Mouse (Mus musculus): ENCODE measurements at regions not wholly inside any gene's neighbourhood (a gene's known extent, or its start where the extent isn't known, plus 50 kb on each side); places are given as distances from the start of the nearest gene placed in this dataset.

DNA sequence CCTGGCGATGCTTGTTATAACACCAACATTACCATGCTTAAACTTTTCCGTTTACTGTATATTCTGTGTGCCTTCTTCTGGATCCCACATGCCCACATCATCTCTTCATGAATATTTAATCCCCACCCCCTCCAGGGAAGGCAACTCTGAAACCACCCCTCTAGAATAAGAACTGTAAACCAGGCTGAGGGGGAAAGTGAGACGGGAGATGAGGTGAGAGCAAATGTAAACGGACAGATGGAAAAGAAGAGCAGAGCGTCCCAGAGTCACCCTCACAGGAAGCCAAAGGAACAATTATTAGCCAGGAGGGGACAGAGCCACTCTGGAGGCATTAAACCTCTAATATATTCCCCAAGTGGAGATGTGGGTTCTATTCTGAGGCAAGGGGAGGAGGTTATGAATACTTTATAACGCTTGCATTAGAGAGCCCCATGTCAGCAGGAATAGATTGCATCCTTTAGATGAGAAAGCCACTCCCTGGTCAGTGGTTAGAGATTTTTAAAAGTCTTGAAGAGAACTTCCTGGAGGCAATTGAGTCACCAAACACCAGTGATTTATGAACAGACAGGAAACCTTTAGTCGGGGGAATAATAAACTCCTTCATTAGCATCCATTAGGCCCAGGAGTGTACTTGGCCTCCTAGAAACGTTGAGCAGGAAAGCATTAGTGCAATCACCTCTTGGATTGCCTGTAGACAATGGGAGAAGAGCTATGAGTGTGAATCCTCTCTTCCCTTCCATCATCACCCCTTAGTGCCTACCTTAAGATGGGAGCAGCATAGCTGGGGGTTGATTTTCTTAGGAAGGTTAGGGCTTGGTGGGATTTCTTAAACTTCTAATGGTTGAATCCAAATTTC lies 220.1 kb downstream of the Elavl2 start:
- DNase-seq: no peak

DNA sequence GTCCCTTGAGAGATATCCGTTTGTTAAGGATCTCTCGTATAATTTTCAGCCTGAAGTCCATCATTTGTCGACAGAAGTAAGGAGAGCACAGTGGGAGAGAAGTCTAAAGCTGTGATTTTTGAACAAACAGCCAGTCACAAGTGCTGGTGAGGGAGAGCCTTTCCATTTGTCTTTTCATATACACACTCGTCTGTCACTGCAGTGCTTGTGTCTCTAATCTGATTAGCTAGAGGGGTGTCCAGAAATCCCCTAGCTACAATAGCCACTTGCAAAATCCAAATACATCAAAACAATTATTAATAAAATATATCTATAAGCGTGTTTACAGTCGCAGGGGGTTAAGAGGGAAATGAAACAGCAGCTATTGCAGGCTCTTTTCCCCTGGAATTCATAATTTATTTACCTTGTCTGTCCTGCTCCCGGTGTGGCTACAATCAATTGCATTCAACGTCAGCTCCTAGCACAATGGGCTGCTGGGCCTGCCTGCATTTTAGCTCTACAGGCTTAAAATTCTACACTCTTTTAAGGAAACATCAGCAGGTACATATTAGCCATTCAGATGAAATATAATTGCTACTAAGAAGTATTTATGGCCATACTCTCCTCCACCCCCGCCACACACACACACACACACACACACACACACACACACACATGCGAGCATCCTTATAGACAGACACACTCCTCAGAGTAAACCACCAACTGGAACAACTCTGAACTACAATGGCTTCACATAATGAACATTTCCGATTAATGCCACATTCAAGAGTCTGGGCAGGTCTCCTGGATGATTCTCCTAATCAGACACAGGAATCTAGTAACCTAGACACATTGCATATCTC lies 236.1 kb downstream of the Elavl2 start:
- no peak for DNase-seq

DNA sequence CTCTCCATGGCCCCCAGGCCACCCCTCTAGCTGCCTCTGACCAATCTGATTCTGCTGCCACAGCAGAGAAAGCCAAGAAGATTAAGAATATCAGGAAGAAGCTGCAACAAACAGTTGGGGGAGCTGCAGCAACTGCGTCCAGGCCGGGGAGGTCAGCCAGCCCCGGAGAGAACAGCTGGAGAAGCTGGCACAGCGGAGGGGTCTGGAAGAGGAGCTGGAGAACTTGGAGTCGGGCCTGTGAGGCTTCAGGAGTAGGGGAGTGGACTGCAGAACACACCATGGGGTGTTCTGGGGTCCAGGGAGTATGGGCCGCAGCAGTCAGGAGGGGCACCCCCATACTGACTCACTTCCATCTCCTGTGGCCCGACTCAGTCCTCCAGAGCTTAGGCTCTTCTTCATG lies 243.5 kb downstream of the Elavl2 start:
- DNase-seq: peak; percentile 14

DNA sequence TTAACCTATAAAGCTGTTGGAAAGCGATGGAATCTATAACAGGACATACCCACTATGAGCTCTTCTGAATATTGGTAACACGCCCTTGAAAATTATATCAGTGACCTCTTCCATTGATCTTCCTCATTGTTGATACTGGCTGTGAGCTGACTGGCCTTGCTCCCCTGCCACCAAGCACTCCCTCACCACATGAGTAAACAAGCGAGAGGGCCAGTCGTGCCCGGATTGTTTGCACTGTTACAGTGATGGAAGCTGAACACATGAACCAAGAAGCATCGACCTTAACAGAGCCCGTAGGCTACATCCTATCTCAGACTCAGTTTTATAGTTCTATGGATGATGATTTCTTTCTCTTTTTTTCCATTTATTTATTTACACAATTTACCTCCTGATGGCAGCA lies 255.9 kb downstream of the Elavl2 start:
- DNase-seq: no peak

DNA sequence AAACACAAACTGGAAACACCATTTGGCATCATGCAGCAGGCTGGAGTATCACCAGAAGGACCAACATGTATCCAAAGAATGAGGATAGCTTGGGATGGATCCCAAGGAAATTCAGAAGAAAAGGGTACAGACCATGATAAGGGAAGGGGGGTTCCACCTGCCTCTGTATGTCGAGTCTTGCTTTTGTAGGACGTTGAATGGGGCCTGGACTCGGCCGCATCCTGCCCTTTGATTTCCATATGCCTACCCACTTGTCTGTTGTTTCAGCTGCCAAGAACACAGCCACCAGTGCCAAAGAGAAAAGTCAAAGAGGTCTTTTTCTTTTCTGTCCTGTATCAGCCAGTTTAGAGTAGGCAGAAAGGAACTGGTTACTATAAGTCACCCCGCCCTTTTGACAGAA lies 256.7 kb downstream of the Elavl2 start:
- DNase-seq: no peak

DNA sequence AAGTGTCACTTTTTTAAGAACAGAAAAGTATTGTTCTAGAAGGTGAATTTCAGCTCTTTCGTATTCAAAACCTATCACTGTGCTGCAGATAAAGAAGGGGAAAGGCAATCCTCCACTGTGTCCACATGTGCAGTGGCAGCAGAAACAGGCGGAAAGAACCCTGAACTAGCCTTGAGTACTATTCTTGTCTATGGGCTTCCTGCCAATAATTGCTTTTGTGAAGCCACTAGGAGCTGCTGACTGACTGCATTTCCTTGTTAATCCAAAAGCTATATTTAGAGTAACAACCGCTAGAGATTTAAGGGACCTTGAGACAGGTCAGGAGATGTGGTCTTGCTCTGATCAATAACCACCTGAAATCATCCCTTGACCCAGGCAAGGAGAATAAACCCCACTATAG lies 265.3 kb downstream of the Elavl2 start:
- DNase-seq: peak; percentile 10

DNA sequence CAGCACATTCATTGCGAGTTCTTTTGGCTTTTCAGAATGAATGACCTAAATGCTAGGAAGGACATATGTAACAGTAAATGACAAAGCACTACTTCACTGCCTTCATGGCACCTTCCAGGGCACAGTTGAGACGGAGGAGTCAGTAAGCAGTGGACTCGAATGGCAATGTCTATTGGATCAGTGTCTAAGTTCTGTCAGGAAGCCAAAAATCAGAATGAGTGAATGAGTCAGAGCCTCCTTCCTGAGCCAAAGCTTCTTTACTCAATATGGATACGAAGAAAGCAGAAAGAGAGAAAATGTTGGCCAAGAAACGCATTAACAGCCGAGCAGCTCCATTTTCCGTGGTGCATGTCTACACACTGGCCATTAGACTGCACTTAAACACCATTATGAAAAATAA lies 268.3 kb downstream of the Elavl2 start:
- DNase-seq: no peak

DNA sequence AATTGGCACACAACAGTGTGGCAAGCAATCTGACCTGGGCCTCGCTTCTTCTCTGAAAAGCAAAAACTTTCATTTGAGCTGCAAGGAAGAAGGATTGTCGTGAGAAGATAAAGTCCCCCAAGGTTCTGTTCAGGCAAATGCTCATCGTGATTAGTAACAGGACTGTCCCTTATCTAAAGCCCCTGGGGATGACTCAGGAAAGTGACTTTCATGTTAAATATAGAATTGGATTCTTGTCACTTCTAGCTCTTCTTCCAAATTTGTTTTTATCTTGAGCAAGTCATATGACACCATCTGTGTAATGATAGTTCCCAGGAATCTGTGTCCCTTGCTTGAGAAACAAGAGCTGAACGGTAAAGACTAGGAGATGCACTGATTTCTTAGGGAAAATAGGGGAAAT lies 280.3 kb downstream of the Elavl2 start:
- no peak for DNase-seq

DNA sequence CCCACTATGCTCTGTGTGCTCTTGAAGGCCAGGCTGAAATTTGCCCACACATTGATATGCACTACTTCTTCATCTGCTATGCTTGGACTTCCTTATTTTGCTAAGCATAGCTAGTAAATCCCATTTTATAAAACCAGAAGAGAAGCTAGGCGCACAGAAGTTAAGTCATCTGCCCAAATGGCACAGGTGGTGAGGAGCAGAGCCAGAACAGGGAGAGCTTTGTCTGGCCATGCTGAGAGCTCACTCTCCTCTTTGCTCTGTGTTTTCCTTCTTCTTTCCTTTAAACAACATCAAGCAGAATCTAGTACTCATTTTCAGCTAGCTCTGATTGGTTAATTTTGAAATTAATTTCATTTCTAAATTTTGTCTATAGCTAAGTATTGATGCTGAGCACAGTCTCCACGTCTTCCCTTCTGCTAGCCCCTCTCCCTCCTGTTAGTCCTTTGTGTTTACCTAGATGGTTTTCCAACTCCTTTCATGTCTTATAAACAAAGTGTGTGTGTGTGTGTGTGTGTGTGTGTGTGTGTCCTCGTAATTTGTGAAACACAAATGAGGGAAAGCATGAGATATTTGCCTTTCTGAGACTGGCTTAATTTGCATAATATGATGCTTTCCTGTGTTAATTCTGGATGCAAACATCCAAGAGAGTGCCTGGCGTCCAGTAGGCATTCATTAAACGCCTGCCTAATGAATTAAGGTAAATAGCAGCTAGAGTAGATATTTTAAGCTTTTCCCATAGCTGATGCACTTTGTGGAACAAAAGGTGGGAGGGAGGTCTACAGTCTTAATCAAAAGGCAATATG lies 283.6 kb downstream of the Elavl2 start:
- DNase-seq: no peak

DNA sequence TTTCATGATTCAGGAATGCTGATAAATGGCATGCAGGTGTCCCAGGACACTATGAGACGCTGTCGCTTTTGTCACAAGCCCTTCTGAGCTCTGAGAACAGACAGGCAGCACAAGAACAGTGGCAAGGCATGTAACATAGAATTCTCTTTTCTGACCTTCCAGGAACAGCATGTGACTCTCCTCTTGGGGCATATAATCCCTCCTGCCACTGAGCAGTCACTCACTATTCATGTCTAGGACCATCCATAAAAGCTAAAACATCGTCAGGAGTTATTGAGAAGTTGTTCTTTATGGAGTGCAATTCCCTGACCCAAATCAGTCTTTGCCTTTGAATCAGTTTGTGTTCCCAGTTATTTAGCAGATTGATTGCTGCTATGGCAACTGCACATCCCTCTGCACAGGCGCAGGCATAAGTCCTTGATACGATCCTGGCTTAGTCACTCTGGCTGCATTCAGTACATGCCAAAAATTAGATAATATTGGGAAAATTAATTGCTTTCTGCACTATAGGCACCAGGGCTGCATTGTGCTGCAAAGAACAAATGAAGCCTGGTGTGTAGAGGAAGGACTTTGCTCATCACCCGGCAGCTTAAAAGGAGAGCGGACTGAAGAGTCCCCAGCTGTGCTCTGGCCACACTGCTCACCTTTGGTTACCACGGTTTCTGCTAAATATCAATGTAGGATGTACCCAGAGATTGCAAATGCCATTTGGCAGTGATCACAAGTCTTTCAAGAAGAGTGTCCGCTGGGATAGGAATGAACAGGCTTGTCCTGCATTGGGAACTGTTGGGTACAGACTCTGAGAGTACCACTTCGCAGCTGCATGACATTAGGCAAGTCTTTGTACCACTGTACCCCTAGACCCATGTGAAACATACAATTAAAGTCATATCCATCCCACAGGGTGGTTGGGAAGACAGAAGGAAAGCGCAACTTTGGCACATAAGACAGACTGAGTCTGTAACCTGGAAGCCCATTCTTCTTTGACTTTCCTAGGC lies 288.6 kb downstream of the Elavl2 start:
- peak; percentile 5 for DNase-seq

DNA sequence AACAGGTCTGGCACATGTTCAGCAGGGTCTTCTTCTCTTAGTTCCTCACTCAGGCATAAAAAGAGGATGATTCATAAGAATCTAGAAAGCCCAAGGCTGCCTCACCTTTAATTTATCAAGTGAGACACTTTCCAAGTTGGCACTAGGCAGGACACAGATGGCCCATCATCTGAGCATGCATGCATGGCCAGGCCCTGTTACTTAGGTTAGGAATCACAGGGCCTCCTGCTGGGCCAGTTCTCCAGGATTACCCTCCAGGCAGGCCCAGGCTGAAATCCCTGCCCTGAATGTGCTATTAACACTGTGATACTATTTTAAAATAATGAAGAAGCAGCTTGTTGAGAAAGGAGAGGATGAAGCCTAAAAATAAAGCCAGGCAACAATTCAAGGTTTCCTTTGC lies 304.5 kb downstream of the Elavl2 start:
- no peak for DNase-seq

DNA sequence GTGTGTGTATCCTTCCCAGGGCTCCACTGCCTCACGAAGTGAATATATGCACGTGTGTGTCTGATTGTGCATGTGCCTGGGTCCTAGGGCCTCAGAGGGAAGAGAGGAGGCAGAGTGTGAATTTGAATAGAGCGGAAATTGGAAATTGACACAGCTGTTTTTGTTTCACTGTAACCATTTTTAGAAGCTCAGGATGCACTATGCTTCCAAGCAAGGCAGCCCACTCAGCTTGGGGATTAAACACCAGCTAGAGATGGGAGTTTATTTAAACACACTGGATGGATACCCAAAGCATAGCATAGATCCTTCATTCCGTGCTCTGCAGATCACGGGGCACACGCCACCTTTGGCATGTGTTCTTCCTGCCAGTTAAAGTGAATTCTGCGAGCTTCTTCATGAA lies 306.2 kb downstream of the Elavl2 start:
- DNase-seq: no peak

DNA sequence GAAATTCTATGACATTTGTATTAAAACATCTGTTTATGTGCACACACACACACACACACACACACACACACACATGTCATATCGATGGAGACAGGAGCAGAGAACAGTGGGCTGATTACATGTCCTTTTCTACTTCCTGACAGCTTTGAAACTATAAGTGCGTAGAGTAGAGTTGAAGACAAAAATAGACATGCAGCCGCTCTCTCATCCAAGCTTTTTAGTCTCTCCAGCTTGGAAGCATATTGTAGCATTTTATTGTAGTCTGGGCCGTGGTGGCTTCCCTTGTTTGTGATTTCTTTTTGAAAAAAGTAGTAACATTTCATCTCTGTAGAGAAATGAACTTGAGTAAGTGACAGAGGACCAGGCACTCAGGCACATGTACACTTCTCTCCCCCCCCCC lies 306.7 kb downstream of the Elavl2 start:
- no peak for DNase-seq

DNA sequence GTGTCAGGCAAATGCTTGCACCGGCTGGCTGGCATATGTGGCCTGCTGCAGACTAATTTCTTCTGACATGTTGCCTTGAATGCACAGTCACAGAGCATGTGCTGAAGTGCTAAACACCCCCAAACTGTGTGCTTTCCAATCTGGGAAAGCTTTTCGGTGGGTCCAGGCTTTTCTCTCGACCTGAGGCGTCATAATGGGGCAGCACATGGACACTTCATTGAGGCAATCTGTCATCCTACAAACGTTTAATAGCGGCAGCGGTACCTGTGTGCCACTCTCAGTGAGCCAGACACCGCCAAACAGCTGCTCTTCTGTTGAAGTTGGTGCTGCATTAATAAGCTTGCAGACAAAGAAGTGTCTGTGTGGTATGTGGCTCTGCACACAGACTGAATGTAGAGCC lies 308.3 kb downstream of the Elavl2 start:
- DNase-seq: no peak

DNA sequence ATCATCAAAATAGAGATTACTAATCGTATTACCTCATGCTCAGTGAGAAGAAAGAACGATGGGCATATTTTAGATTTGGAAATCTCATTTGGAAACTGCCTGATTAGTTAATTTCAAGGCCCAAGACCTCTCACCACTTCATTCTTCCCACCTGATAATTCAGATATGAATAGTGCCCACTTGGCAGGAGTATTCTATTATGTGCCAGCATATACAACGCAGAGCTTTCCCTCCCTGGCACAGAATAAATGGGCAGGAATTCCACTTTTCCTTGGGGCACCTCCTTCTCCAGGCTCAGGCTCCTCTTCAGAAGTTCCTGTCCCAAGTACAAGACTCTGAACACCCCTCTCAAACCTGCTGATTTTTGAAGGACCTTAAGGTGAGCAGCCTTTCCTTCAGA lies 308.7 kb downstream of the Elavl2 start:
- no peak for DNase-seq

DNA sequence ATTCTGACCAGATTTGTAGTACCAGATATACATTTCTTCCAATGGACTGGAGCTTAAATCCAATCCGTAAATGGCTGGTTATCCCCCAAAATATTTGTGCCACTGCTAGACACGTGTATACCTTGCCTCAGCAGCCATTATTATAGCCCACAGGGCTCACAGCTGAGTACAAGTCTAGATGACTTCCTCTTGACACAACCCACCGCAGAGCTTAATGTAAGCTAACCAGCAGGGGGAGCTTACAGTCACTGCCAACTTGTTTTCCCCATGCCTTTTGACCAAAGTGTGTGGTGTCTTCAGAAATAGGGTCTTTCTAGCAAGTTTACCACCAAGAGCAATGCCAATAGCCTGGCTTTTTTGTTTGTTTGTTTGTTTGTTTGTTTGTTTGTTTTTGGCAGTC lies 316.6 kb downstream of the Elavl2 start:
- DNase-seq: no peak

DNA sequence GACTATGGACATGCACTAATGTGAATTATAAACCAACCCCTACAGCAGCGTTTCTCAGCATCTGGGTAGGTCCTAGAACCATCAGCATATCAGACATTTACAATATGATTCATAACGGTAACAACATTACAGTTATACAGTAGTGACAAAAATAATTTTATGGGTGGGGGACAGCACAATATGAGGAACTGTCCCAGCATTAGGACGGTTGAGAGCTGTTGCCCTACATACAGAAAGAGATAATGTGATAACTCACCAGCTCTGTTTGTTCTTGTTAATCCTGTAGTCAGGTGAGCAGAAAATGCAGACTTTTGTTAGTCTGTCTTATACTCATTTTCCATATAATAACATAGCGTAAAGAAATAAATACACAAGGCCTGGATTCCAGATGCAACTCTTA lies 319.1 kb downstream of the Elavl2 start:
- DNase-seq: no peak

DNA sequence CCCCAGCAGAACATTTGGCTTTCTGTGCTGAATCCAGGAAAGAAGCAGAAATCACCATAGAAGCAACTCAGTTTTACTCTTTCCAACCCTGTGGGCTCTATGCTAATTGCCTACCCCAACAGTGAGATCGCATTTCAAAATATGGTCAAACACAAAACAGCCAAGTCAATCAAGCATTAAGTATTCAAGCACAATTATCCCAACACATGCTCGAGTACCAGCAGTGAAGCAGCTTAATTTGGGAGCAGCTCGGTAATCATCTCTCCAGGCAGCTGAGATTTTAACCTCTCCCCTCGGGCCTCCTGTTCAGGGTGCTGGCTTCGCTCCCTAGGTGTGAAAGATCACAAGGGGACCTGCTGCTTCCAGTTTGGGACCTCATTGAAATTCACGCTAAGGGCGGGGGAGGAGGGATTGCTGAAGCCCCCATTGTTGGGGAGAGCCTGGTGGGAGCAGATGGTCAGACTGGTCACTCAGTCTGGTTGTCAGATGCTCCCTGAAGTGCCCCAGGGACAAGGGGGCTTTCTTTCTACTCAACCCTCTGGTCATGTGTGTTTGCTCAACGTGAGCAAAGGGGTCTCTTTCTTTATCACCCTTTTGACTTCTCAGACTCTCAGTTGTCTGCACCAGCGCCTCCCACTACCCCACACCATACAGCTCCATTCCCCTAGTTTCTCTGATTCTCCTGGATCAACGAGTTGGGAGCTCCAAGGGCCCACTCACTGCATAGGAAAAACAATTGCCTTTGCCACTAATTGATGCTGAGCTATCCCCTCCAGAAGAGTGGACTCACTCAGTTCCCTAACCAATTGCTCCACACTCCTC lies 319.8 kb downstream of the Elavl2 start:
- no peak for DNase-seq

DNA sequence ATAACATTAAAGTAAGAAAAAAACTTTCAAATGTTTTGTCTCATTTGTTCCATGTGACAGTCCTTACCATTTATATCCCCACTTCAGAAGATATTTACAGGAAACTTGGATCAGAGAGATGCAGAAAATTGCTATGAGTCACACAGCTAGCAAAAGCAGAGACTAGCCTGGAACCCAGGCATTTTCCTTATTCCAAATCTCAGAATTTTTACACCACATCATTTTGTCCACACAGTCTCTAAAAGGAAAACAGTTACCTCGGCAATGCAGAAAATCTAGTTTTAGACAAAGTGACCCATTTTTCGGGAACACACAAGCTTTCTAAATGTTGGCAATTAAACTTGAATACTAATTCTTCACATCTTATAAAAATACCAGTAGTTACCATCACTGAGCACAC lies 329.3 kb downstream of the Elavl2 start:
- no peak for DNase-seq

DNA sequence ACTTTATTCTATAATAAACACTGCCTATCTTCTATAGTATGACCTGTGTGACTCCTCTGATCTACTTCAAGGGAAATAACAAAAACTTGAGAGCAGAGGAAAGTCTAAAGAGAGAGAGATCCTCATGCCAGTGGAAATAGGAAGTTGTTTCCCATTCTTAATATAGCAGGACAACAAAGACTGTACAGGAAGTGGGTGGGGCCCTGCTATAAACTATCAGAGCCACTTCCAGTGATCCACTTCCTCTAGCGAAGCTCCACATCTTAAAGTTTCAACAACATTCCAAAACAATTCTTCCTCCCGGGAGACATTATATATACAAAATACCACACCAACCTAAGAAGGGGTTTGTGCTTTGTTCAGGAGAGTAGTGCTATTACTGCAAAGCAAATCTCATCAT lies 339.7 kb downstream of the Elavl2 start:
- no peak for DNase-seq

DNA sequence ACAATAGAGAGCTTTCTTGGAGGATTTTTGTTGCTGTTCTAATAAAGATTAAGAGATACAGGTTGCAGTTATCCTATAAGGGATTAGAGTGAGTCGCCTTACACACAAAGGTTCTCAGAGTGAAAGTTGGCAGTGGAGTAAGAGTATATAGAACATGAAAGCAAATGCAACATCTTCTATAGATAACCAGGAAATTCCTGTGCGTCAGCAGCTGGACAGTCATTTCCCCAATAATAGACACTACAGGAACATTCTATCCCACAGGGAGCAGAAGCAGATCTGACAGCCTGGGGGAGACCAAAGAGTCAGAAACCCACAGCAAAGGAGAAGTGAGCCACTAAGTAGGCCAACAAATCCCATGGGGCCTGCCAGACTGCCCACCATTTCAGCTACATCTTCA lies 348.7 kb downstream of the Elavl2 start:
- no peak for DNase-seq

All from adrenal gland, postnatal 14 days (tissue).